Mouse (Mus musculus) heart, adult 2 months (tissue): ENCODE data around the gene P4ha1.

Experiments used
- CTCF ChIP-seq: fragments of 200-600 bp; IDR thresholded peaks from 2 replicates; pipeline ENCODE4 v1.8.1; 2022; ENCODE audit warnings: antibody characterized with exemption, mild to moderate bottlenecking, moderate library complexity
- EP300 ChIP-seq: fragments of 200-500 bp; IDR thresholded peaks from 2 replicates; pipeline ENCODE4 v1.6.1; 2011; ENCODE audit warnings: low read depth, low read length, control low read depth; ENCODE audit not compliant: insufficient read depth

DNA sequence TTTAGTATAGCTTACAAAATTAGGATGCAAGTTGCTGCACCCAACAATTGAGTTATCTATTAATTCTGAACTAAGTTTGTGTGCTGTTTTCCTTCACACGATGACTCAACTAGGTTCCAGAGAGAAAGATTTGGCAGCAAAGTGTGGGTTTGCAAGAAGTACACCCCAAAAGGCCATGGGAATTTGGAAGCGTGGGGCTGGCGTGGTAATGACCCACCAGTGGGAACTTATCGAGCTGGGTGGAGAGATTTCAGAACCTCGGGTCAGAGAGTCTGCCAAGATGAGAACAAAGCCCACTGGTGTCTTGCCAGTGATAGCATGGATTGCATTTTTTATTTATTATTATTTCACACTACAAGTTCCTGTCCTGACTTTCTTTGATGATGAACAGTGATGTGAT is 11.2 kb upstream of the P4ha1 start:
- TF ChIP-seq CTCF (no peak), EP300 (no peak)
